Mouse (Mus musculus) midbrain, embryonic 15.5 days (tissue): ENCODE data around the gene C1ra. TPM values are rescaled to one million over a fixed set of nuclear protein-coding genes. Genes with fewer than 3 reads are reported as not detected.
A peak's percentile ranks its signal among the peaks of the same experiment; 100 is the strongest.
"Not testable (repeated sequence)": the region's sequence is repeated elsewhere in the genome, so short reads cannot be mapped to it uniquely, and the experiment has no call there.

Source experiments
- ATAC-seq: fragments of 200-750 bp; cut with Nextera tagmentation; replicated peaks from 2 replicates; pipeline ENCODE4 v1.8.0; 2017; ENCODE audit warnings: moderate TSS enrichment
- H3K27ac ChIP-seq: fragments of 300-500 bp; sonication (generic); 2 replicates; pipeline ENCODE4 v1.5.1; 2015; ENCODE audit warnings: mild to moderate bottlenecking, inconsistent platforms
- H3K27me3 ChIP-seq: fragments of 300-500 bp; sonication (generic); replicated peaks from 2 replicates; pipeline ENCODE4 v1.6.1; 2015; ENCODE audit warnings: inconsistent platforms
- H3K36me3 ChIP-seq: fragments of 300-500 bp; sonication (generic); replicated peaks from 2 replicates; pipeline ENCODE4 v1.6.1; 2015; ENCODE audit warnings: inconsistent platforms
- H3K4me1 ChIP-seq: fragments of 300-500 bp; sonication (generic); 2 replicates; pipeline ENCODE4 v1.6.1; 2015; ENCODE audit warnings: inconsistent platforms
- H3K4me2 ChIP-seq: fragments of 300-500 bp; sonication (generic); 2 replicates; pipeline ENCODE4 v1.6.1; 2015; ENCODE audit warnings: inconsistent platforms, mild to moderate bottlenecking, moderate library complexity
- H3K4me3 ChIP-seq: fragments of 300-500 bp; sonication (generic); 2 replicates; pipeline ENCODE4 v1.5.1; 2015; ENCODE audit warnings: mild to moderate bottlenecking, inconsistent platforms
- H3K9ac ChIP-seq: fragments of 300-500 bp; sonication (generic); 2 replicates; pipeline ENCODE4 v1.6.1; 2015; ENCODE audit warnings: mild to moderate bottlenecking, inconsistent platforms
- H3K9me3 ChIP-seq: fragments of 300-500 bp; sonication (generic); 2 replicates; pipeline ENCODE4 v1.6.1; 2016; ENCODE audit warnings: inconsistent platforms
- WGBS: fragments of 180-500 bp; shearing (Covaris S2); methylation state at CpG from one replicate; pipeline ENCODE4 v1.1.7; 2015; ENCODE audit warnings: mixed read lengths; 5-methylcytosine and 5-hydroxymethylcytosine counted together
- polyA plus RNA-seq: library from polyadenylated mRNA; unstranded; fragments of >200 nt; fragmentation: Nextera tagmentation; extraction: Ambion mirVana; gene quantifications from 2 replicates; pipeline ENCODE4 v1.2.1, GENCODE M21; 2015

The C1ra gene
- polyA plus RNA-seq, 1 experiment from 2014 or later, result 0.28 TPM

- not testable (repeated sequence) for H3K36me3 ChIP-seq, H3K27me3 ChIP-seq, H3K9ac ChIP-seq, H3K4me3 ChIP-seq, H3K4me2 ChIP-seq, H3K27ac ChIP-seq, H3K4me1 ChIP-seq, ATAC-seq, H3K9me3 ChIP-seq
- WGBS, result 94% methylated on average over 2 of the region's 2 CpGs
Measured at GRCm38 (mm10) chr6:124561611-124562010, 49.4 kb downstream of the C1ra start.

GRCm38 (mm10) chr6:124570026-124570425 is 57.8 kb downstream of the C1ra start, which contains the start of gene C1rb:
TSS of gene C1rb (plus strand) at chr6:124570294.
- Histone ChIP-seq H3K4me1 (no peaks in the 10 kb centered on the region), H3K9me3 (no peaks in the 10 kb centered on the region), H3K36me3 (no peaks in the 10 kb centered on the region), H3K9ac (no peak within 1 kb of the TSS), H3K27ac (no peak within 1 kb of the TSS), H3K4me2 (peak within 1 kb of the TSS; percentile 27), H3K4me3 (no peak within 1 kb of the TSS), H3K27me3 (no peaks in the 10 kb centered on the region)
- WGBS, result 3% methylated on average over 8 of the region's 8 CpGs
- no peak for ATAC-seq

Other genes starting within 250 kb of the C1ra start
- 0.88 and 0.95 TPM in 2 replicates for gene Cd163, start 207.7 kb upstream of the C1ra start, polyA plus RNA-seq
- gene Pex5, start 97.3 kb upstream of the C1ra start, polyA plus RNA-seq, result 77.3 and 83.5 TPM in 2 replicates
- 146 and 153 TPM in 2 replicates for gene Clstn3, start 47.6 kb upstream of the C1ra start, polyA plus RNA-seq
- 0.23 and 0.30 TPM in 2 replicates for gene C1rl, start 19.3 kb upstream of the C1ra start, polyA plus RNA-seq
- 0.92 and 1.1 TPM in 2 replicates for gene C1s1, start 30.0 kb downstream of the C1ra start, polyA plus RNA-seq
- not detected in 2 replicates for gene C1rb, start 57.9 kb downstream of the C1ra start, polyA plus RNA-seq
- gene C1s2, start 123.7 kb downstream of the C1ra start, polyA plus RNA-seq, result 0.13 TPM in 1 of 2 replicates, not detected in the other
- gene Lpcat3, start 150.6 kb downstream of the C1ra start, polyA plus RNA-seq, result 45.6 and 51.9 TPM in 2 replicates
- gene Emg1, start 199.8 kb downstream of the C1ra start, polyA plus RNA-seq, result 107 and 109 TPM in 2 replicates
- 254 and 256 TPM in 2 replicates for gene Phb2, start 199.9 kb downstream of the C1ra start, polyA plus RNA-seq
- 3.9 and 5.6 TPM in 2 replicates for gene Ptpn6, start 226.3 kb downstream of the C1ra start, polyA plus RNA-seq
- gene Grcc10, start 229.0 kb downstream of the C1ra start, polyA plus RNA-seq, result 668 and 674 TPM in 2 replicates
- gene Gm45234, start 243.6 kb downstream of the C1ra start, polyA plus RNA-seq, result not detected in 2 replicates
- 32.7 and 34.3 TPM in 2 replicates for gene Atn1, start 244.1 kb downstream of the C1ra start, polyA plus RNA-seq